Mouse (Mus musculus) ZHBTc4 (cell line): ENCODE data around the gene Rpf2.

Source experiments
- DNase-seq: peaks from one replicate; pipeline ENCODE4 v3.0.0-alpha.2; 2011; ENCODE audit warnings: low read depth, low spot score

Rpf2 gene

DNA sequence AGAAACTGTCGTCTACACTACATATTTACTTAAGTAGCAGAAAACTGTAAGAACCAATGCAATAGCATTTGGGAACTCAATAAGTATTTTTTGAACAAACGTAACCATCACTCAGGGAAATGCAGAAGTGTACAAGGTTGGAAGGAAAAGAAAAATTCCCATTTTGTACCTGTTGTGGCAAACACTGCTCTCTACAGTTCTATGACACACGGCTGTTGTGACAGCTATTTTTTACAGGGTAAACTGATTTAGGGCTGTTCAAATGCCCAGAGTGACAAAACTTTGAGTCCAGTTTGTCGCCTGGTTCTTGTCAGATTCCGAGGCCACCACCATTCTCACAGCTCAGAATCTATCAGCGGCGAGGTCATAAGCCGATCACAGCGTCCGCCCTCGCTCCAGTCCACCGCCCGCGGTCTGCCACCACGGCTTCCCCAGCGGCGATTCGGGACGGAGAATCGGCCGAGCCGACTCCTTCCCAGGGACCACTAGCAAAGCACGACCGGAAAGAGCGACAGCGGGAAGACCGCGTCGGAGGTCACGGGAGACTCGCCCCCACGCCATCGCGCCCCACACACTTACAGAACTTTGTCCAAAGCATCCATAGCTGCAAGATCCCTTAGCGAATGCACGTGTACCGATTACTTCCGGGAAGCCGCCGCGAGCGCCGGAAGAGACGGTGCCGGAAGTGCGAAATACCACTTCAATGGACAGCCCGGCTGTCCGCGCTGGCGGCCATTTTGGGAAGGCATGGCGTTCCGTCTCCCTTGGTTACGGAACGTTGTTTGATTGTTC lies at the start of gene Rpf2:
Rpf2 (minus strand) TSS at position 663 of the 792 bp plus-strand sequence.
- peak; percentile 95 for DNase-seq

DNA sequence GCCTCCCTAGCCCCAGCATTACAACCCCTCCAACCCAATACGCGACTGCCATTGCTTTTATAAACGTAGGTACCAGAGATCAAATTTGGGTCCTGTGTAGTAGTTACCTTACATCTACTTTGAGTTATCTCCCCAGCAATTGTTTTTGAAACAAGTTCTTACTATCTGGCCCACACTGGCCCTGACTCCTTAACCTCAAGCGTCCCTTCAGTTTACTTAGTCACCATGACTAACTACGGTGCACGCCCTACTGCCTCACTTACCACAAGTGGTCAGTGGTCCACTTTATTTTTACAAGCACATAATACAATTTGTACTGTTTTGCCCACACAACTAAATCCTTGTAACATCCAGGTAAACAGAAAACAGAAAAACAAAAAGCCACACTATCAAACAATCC lies 45.8 kb upstream of the Rpf2 start:
- no peak for DNase-seq

DNA sequence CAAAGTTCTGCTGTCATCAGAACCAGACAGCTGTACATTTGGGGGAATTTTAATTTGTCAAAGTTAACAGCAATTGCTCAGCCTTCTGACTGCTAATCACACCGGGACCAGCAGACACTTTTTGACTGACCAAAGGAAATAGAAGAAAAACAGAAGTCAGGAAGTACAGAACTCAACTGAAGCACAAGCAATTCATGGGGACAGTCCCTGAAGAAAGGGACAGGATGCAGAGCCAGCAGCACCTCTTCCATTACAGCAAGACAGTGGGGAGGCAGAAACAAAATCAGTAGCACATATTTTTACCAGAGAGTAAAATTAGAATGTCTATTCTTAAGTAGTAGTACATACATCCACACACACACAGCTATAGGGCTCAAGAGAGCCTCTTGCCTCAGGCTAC lies 39.9 kb upstream of the Rpf2 start:
- no peak for DNase-seq

DNA sequence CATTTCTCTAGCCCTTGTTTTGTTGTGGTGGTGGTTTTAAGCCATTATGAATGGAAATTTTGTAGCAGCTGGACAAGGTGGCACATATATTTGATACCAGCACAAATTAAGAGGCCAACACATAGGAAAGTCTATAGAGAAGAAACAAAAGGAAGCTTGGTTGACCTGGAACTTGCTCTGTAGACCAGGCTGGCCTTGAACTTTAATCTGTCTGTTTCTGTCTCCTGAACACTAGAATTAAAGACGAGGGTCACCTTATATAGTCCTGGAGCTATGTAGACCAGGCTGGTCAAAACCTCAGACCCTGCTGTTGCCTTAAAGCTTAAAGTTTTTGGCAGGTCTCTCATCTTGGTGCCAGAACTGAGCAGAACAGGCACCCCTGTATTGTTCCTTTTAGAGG lies 38.7 kb upstream of the Rpf2 start:
- no peak for DNase-seq

DNA sequence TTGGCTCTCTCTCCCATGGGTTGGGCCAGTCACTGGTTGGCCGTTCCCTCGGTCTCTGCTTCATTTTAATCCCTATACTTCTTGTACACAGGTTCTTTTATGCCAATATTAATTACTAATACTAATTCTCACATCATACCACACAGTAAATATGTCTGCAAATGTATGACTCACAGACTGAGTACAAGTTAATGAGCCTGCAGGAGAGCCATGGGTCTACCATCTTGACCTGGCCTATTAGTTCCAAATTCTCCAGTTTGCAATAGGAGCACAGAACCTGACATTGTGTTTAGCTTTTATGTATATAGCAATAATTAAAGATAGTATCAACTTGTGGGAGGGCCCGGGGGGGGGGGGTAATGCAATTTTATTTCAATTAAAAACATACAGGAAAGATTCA lies 38.2 kb upstream of the Rpf2 start:
- DNase-seq = no peak

DNA sequence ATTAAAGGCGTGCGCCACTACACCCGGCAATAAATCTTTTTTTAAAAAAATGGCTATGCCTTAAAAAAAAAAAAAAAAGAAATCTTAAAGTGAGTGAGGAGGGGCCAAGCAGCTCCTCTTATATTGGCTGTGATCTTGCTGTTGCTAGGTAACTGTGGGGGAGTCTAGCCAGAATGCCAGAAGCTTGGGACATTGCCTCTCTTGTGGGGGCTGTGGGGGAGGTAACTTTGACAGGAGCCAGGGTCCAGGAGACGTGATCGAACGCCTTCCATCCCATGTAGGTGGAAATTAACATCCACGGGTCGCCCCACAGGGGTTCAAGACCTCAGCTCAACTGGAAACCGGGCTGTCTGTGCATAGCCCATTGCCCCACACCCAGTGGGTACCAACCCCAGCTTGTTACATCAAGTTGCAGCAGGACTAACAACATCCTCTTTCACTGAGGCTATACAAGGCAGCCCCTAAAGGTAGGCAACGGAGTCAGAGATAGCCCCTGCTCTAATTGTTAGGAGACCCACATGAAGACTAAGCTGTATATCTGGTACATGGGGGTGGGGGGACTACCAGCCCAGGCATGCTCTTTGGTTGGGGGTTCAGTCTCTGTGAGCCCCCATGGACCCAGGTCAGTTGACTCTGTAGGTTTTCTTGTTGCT lies 37.5 kb upstream of the Rpf2 start:
- no peak for DNase-seq

DNA sequence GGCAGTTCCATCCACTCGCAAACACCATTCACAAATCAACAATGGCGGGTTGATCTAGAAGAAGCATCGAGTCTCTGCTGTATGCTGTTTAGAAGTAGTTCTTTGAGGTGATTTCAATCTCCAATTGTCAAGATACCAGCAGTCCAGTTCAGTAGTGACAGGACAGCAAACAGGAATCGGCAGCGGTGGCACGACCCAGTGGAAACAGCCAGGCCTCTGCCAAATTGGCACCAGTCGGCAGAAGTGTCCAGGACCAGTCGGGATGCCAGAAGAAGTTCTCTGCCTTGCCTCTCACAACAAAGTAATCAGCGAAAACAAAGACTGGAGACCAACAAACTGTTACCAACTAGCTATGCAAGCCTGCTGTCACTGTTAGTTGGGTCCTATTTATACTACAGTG lies 36.8 kb upstream of the Rpf2 start:
- DNase-seq = no peak

DNA sequence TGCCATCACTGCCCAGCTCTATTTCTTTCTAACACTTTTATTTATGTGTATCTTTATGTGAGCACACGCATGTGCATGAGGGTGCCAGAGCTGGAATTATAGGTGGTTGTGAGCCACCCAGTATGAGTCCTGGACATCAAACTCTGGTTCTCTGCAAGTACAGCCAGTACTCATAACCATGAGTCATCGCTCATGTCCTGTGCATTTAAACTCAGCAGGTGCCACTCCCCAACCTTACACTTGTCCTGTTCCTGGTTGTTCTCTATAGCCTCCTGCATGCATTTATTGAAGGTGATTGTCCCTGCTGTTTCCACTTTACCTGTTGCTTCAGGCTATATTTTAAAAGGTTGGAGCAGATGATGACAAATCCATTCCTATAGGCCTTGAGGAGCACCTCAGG lies 34.7 kb upstream of the Rpf2 start:
- DNase-seq = no peak

DNA sequence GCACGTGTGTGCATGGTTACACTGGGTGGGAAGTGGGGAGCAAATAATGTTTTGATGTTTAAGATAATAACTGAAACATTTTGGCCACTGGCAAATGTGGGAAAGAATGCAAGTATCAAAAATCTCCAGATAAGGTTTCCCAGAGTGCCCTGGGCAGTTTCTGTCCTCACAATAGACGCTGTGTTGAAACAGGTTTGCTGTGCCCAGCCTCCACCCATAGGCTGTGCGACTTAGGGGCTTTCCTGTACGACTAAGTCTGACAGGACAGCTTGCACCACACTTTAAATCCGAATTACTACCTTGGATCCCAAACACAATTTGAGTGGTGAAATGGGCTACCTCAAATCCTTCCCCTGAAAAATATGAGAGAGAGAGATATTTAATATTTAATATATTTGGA lies 31.5 kb upstream of the Rpf2 start:
- DNase-seq = no peak

DNA sequence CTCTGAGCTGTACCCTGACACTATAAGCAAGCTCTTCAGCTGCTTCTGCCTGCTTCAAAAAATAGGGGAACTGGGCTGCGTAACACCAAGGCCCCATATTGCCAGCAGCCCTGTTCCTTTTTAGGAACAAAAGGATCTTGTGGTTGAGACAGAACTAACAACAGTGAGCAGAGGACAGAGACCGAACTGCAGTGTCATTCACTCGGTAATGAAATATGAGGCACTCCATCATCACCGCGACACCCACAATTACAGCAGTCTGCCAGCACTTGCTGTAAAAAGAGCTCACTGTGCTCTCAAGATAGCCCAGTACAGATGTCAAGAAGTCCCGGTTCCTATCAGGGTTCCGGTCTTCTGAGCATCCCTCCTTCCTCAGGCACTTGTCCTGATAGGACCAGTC lies 29.2 kb upstream of the Rpf2 start:
- DNase-seq = no peak

DNA sequence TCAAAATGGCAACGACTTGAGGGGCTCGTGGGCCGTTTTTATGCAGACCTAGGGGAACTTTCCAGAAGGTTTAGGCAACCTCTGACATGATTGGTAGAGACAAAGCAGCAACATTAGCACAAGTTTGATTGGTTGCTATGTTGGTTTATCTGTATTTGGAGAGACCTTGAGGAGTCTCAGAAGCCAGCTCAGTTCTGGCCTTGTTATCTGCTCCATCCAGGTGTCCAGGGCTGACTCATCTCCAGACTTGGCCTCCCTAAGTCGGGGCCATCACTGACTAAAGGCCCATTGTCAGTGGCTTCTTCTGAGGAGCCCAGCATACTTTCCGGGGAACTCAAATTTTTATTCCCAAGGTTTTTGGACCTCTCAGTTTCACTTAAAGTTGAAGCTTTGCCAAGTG lies 27.1 kb upstream of the Rpf2 start:
- DNase-seq = no peak

DNA sequence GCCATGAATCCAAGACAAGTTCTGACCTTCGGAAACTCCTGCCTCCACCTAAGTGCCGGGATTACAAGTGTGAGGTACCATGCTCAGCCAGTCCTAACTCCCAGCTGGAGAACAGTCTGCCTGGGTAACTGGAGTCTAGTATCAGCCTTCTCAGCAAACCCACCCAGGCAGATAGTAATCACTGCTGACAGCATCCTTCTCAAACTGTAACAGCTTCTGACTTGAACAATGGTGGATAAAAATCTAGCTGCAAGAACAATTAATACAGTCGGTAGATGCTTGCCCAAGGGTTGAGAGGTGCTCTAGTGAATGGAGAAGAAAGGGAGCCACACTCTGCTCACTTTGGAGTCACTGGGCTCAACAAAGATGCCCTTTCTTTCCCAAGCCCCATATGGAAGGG lies 24.4 kb upstream of the Rpf2 start:
- no peak for DNase-seq

DNA sequence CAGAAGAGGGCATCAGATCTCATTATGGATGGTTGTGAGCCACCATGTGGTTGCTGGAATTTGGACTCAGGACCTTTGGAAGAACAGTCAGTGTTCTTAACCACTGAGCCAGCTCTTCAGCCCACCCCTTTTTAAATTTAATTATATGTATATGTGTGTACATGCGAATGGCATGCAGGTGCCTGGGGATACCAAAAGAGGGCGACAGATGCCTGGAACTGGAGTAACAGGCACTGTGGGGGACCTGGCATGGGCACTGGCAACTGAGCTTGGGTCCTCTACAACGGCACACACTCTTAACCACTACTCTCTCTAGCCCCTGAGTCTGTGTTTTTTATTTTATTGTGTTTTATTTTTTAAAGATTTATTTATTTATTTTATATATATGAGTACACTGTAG lies 18.1 kb upstream of the Rpf2 start:
- peak; percentile 42 for DNase-seq

DNA sequence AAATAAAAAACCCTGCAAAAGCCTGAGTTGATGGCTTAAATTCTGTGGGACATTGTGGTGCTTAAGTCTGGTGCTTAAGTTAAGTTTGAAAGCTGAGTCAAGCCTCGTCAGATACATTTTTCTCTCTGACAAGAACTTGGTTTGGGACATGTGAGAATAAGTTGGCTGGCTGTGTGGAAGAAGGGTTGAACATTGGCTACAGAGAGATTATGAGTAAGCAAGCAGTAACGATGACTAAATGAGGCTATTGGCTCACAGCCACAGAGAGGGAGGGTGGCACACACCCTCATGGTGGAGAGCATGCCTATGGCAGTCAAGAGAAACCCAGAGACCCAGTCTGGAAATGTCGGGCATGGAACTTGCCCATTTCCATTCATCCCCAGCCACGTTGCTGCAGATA lies 16.9 kb upstream of the Rpf2 start:
- DNase-seq = no peak

DNA sequence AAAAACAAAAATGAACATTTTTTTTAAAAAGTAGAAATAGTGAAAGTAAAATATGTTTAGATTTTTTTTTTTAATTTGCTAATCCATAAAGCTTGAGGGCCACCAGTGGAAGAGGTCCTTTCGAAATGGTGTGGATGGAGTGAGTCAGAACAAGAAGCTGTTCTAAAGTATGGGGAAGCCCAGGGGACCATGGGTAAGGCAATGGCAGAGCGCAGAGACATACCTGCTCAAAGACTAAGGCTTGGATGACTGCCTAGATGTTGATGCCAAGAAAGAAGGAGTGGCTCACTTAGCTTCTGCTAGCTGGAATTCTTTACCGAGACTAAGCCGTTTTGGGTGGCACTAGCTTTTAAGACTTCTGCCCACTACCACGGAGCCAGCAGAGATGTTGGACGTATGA lies 15.4 kb upstream of the Rpf2 start:
- DNase-seq = no peak

DNA sequence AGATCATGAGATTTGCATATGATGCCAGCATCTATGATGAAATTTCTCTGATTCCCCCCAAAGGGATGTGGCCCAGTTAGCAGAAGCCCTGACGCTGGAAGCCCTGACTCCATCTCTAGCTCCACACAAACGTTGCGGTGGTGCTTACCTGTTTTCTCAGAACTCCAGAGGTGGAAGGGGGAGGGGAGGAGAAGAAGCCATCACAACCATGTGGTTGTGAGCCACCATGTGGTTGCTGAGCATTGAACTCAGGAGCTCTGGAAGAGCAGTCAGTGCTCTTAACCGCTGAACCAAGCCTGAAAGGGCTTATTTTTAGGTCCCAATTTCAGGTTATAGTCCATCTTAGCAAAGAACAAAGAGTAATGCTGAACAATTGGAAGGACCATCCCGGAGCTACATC lies 13.5 kb upstream of the Rpf2 start:
- no peak for DNase-seq

DNA sequence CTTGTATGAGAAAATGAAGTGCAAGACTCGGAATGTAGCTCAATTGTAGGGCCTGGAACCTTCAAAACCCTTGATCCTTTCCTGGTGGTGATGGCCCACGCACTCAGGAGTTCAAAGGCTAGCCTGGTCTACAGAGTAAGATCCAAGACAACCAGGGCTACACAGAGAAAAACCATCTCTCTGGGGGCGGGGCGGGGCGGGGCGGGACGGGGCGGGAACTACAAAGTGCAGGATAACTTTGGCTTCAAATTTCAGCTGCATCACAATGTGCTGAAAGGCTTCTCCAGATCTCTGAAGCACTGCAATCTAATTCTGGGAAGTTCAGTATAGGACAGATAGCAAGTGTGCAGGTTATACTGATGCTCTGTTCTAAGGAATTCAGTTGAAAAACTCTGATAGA lies 12.7 kb upstream of the Rpf2 start:
- DNase-seq = peak; percentile 49

DNA sequence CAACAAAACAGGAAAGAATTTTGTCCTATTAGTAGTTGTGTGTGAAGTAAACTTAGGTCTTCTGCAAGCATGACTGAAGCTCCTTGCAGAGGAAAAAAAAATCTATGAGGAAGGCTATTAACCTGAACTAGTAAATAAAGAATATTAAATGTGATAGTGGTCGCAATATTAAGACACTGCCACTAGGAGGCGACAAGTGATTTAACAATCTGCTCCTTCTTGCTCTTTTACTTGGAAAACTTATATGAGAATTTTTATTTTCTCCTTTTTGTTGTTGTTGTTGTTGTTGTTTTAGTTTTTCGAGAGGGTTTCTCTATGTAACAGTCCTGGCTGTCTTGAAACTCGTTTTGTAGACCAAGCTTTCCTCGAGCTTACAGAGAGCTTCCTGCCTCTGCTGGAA lies 12.1 kb upstream of the Rpf2 start:
- DNase-seq = peak; percentile 74

DNA sequence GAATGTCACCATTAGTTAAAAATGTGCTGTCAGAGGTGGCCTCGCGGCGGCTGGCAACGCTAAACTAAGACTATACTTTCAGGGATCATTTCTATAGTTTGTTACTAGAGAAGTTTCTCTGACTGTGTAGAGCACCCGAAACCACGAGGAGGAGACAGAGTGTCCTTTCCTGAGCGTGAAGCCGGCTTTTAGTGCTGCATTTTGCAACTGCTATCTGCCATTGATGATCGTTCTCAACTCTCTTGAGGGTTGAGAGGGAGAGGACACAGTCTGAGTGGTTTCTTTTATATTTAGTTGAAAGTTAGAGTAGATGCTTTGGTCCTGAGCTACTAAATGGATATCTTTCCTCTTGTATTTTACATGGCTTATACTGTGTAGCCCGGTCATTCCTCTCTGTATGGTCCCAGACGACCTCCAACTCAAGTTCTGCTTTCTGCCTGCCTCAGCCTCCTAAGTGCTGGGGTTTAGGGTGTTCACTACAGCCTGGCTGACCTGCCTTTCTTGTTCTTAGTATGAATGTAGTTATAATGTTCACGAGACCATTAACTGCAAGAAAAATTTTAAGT lies 11.6 kb upstream of the Rpf2 start:
- peak; percentile 98 for DNase-seq

DNA sequence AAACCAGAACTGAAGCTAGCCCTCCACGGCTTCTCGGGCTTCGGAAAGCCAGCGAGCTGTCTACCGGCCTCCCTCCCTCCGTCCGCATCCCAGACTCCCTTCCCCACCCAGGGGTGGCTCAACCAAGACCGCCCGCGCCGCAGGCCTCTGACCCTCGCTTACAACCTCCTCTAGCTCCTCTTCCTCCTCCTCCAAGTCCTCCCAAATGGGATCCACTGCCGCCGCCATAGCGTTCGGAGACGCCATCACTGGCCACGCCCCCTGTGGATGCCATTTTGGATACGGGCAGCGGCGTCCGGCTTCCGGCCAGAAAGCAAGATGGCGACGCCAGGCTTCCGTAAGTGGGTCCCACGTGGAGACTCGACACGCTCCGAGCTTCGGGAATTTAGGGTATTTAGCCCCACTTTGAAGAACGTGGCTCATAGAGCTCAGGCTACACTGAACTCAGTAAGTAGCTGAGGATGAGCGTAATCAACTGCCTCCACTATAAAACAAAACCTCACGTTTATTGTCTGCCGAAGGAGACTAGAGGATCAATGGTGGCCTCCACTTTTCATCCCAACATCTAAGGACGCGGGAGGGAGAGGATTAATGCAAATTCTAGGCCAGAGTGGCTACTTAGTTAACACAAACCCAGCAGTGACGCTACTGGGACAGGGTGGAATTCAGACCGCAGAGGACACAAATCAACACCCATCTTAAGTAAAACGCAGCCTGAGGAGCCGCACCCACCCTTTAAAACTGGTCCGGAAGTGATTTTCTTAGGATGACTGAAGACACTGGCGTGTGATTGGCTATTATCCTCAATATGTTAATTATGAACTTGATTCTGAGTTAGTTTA lies 10.8 kb upstream of the Rpf2 start, which contains the start of gene Gtf3c6:
Gtf3c6 (minus strand) TSS at position 695 of the 842 bp plus-strand sequence.
- peak; percentile 96 for DNase-seq

DNA sequence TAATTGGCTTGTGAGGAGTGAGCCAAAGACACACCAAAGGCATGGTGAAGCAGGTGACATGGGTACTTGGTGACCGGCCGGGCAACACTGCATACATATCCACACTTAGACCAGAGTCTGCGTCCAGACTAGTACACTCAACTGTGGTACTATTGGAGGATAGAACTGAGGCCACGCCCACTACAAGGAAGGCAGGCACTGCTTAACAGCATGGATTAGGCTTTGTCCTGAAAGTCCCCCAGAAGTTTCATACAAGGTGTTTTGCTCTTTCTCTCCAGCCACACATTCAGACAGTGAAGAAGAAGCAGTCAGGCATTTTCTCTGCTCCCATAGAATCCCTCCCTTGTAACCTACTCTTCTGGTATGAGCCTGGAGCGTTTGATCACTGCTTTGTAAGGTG lies 9.9 kb upstream of the Rpf2 start:
- peak; percentile 89 for DNase-seq

DNA sequence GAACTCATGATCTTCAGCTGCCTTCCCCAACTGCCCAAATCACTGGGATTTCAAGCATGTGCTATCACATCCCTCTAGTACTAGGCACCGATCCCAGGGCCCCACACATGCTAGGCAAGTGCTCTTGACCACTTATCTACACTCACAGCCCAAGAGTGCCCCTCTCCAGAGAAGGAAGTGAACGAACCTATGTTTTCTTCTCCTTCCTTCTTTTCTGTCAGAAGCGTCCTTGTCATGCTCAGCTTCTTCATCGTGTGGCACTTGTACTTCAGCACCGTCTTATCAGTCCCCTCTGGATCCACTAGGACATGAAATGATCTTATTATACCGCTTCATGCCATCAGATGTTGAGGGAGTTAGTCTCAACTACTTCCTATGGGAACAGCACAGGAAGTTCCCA lies 4.1 kb upstream of the Rpf2 start:
- DNase-seq = no peak
